16 mouse cellular contexts compared by ENCODE assay signal in genomic region chr6:34717651-34718050, GRCm38 (mm10).
DNase-seq lines count a peak whose midpoint lies in the region; ATAC-seq lines count a peak whose summit lies in the region.
"Had no signal": no experiment of that assay in that cellular context is flagged by ENCODE, and none has a peak within 500 bp of the region (broad histone marks: within the 10 kb centered on the region; RNA-seq: fewer than 3 reads in every experiment).

No protein-coding gene starts in this region.

- no peak overlapping the region for H3K4me3 ChIP-seq in heart, embryonic 15.5 days
- no peak overlapping the region for H3K4me3 ChIP-seq in lung, embryonic 15.5 days
- no peak overlapping the region for H3K4me3 ChIP-seq in embryonic facial prominence, embryonic 14.5 days (ENCODE audit: low read depth, low read length)
- H3K4me3 ChIP-seq: forebrain, embryonic 13.5 days; hindbrain, embryonic 15.5 days; limb, embryonic 12.5 days; megakaryocyte, embryonic 14.5 days had no signal

- WGBS in heart, embryonic 15.5 days = 70% methylated on average over 4 of the region's 4 CpGs
- 59% methylated on average over 4 of the region's 4 CpGs for WGBS in lung, embryonic 15.5 days
- 68% methylated on average over 4 of the region's 4 CpGs for WGBS in embryonic facial prominence, embryonic 14.5 days

- H3K4me1 ChIP-seq in heart, embryonic 15.5 days (replicated peaks) = peaks cover 75% of the 10 kb centered on the region
- H3K4me1 ChIP-seq in lung, embryonic 15.5 days = peaks cover 72% of the 10 kb centered on the region
- peaks cover 42% of the 10 kb centered on the region for H3K4me1 ChIP-seq in embryonic facial prominence, embryonic 14.5 days (ENCODE audit: control insufficient read depth, insufficient read depth, low read length)

- no peaks in the 10 kb centered on the region for H3K27me3 ChIP-seq in heart, embryonic 15.5 days
- no peaks in the 10 kb centered on the region for H3K27me3 ChIP-seq in lung, embryonic 15.5 days
- no peaks in the 10 kb centered on the region for H3K27me3 ChIP-seq in embryonic facial prominence, embryonic 14.5 days (replicated peaks; ENCODE audit: control insufficient read depth, insufficient read depth, low read length)
- H3K27me3 ChIP-seq: forebrain, embryonic 13.5 days; hindbrain, embryonic 15.5 days; limb, embryonic 12.5 days had no signal

- H3K9ac ChIP-seq in heart, embryonic 15.5 days = no peak overlapping the region
- no peak overlapping the region for H3K9ac ChIP-seq in lung, embryonic 15.5 days
- H3K9ac ChIP-seq in embryonic facial prominence, embryonic 14.5 days (ENCODE audit: low read depth, low read length) = no peak overlapping the region
- H3K9ac ChIP-seq: forebrain, embryonic 13.5 days; hindbrain, embryonic 15.5 days; limb, embryonic 12.5 days had no signal

- no peaks in the 10 kb centered on the region for H3K36me3 ChIP-seq in heart, embryonic 15.5 days
- H3K36me3 ChIP-seq in lung, embryonic 15.5 days = no peaks in the 10 kb centered on the region
- peaks cover 18% of the 10 kb centered on the region; the same call in 1 of the 2 replicates for H3K36me3 ChIP-seq in embryonic facial prominence, embryonic 14.5 days (ENCODE audit: control insufficient read depth, insufficient read depth, low read length)
- H3K36me3 ChIP-seq: hindbrain, embryonic 15.5 days had no signal

- no peak for DNase-seq in heart, postnatal 4 days
- no peak for DNase-seq in lung, postnatal 14 days
- no peak for DNase-seq in embryonic facial prominence, embryonic 14.5 days (ENCODE audit: low spot score)
- no peak for DNase-seq in retina, postnatal 1 day
- DNase-seq in frontal cortex, postnatal 25 days (ENCODE audit: low spot score in 2 of 2) = no peak
- DNase-seq: cerebellum, adult 9-11 months; gastrocnemius, postnatal 10 days; right cerebral cortex, postnatal 14 days; thymus, postnatal 14 days had no signal

- no peaks in the 10 kb centered on the region for H3K9me3 ChIP-seq in heart, embryonic 15.5 days (replicated peaks)
- no peaks in the 10 kb centered on the region for H3K9me3 ChIP-seq in lung, embryonic 15.5 days
- no peaks in the 10 kb centered on the region for H3K9me3 ChIP-seq in embryonic facial prominence, embryonic 14.5 days (ENCODE audit: control insufficient read depth, low read length)
- H3K9me3 ChIP-seq: forebrain, embryonic 13.5 days; hindbrain, embryonic 15.5 days; limb, embryonic 12.5 days; megakaryocyte, embryonic 14.5 days had no signal

- no peak for ATAC-seq in heart, embryonic 15.5 days (replicated peaks; ENCODE audit: insufficient number of reproducible peaks, insufficient read depth, low FRiP score, low read depth)
- no peak for ATAC-seq in lung, embryonic 15.5 days (ENCODE audit: borderline replicate concordance, extremely low read depth, low FRiP score, low TSS enrichment)
- no peak for ATAC-seq in embryonic facial prominence, embryonic 14.5 days (ENCODE audit: low read depth)
- ATAC-seq: CD4-positive, CD25-positive, alpha-beta regulatory T cell, adult 4 months; forebrain, embryonic 13.5 days had no signal

- peak overlapping the region; percentile 81 for H3K27ac ChIP-seq in heart, embryonic 15.5 days
- peak overlapping the region; percentile 30 for H3K27ac ChIP-seq in lung, embryonic 15.5 days
- 0 out of 2 replicates have a peak overlapping the region, but pooled peaks have one; percentile 17 for H3K27ac ChIP-seq in embryonic facial prominence, embryonic 14.5 days (replicated peaks; ENCODE audit: low read depth, low read length)
- H3K27ac ChIP-seq: forebrain, embryonic 13.5 days; hindbrain, embryonic 15.5 days had no signal

- H3K4me2 ChIP-seq in heart, embryonic 15.5 days = no peak overlapping the region
- no peak overlapping the region for H3K4me2 ChIP-seq in lung, embryonic 15.5 days
- H3K4me2 ChIP-seq in embryonic facial prominence, embryonic 14.5 days (ENCODE audit: low read depth, low read length) = no peak overlapping the region
- H3K4me2 ChIP-seq: forebrain, embryonic 13.5 days; hindbrain, embryonic 15.5 days; limb, embryonic 12.5 days had no signal

Comparison
In these comparisons a context has a peak if more than half of its experiments do, and no peak if none do; other contexts are left out.
1. H3K27ac ChIP-seq: peak in every context shown above with its lines; median percentile 81 in heart, embryonic 15.5 days; 30 in lung, embryonic 15.5 days; 17 in embryonic facial prominence, embryonic 14.5 days.